Mouse (Mus musculus) CH12F3 (cell line): Measurements from ENCODE around the gene Wnk4.
"Not testable (repeated sequence)": the region's sequence is repeated elsewhere in the genome, so short reads cannot be mapped to it uniquely, and the experiment has no call there.

Experiments
- in situ Hi-C: fragments of 300-500 bp; cut with MboI; formaldehyde crosslinking; loops from 2 replicates; pipeline ENCODE4 v1.14.3; 2020; ENCODE audit warnings: low sequenced_read_pairs

Gene Wnk4

GRCm38 (mm10) chr11:101314567-101314966 lies 54.2 kb downstream of the Wnk4 start:
- in situ Hi-C loops, result no loop called here

- in situ Hi-C loops, result no loop called here
These were observed 54.8 kb downstream of the Wnk4 start for GRCm38 (mm10) chr11:101315082-101315650.

DNA sequence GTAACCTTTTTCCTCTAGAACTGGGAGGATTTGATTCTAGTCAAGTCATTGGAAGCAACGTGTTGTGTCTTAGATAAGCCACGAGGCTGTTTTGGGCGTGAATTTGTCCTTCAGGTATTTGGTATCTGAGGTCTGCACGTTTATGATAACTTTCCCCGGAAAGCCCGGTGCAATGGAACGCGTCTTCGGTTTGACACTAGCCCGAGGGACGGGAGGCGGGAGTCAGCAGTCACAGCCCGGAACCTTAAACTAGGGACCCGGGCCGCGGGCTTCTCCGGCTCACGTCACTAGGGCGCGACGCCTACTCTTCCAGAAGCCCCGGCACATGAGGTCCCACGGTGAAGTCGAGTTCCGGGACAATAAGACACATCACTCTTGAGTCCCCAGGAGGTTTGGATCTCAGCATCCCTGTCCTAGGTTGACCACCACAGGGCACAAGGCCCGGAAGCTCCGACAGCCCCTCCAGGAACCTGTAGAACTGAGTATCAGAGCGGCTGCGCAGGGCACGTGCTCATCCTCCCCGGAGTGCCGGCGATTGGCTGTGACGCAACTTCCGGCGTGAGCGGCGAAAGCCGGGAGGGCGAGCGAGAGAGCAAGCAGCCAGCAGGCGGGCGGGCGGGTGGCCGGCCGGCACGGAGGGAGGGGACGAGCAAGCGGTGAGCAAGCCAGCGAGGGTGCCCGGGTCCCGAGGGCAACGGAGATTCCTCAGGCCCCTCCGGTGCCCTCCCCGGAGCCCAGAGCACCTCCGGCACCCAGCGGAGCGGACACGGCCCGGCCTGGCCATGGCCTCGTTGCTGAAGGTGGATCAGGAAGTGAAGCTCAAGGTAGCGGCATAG lies 55.5 kb downstream of the Wnk4 start, which contains the start of gene Psme3:
Gene Psme3 (plus strand): TSS at position 549 of the 836 bp plus-strand sequence.
- in situ Hi-C loops, result no loop called here

DNA sequence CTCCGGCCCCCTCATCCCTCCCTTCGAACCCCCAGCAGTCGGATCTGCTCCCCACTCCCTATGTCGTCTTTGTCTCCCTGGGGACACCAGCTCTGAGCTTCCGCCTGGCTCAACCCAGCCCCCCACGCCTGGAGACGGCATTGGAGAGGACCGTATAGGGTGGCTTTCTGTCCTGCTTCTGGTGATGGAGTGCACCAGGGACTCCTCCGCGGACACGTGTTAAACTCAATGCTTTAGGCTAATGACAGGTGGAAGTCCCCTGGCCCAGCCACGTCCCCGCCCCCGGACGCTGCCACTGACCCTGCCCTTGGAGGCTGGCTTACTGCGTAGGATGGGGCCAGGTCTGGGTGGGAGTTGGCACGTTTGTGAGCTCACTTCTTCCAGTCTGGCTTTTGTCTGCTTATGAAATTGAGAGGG lies 56.1 kb downstream of the Wnk4 start:
- in situ Hi-C loops, result no loop called here

- in situ Hi-C loops, result no loop called here
These were observed 63.2 kb downstream of the Wnk4 start for GRCm38 (mm10) chr11:101323609-101324008.

DNA sequence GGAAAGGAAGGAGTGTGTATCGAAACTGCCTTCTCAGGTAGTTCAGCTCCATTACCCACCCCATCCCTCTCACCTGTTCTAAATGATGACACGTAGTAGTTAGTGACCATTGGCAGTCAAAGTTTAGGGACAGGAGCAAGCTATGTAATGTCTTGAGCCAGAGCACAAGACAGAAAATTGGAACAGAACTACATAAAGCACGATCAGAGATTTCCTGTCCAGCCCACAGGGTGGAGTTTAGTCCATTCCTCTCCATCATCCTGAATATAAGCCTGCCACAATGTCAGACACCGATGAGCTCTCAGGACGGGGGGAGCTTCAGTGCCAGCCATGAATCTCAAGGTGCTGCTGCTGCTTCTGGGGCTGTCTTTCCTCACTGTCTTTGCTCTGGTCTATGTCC lies 64.4 kb downstream of the Wnk4 start, which contains the start of gene Aoc2:
Gene Aoc2 (plus strand): TSS at position 301 of the 400 bp plus-strand sequence.
- in situ Hi-C loops, result no loop called here

DNA sequence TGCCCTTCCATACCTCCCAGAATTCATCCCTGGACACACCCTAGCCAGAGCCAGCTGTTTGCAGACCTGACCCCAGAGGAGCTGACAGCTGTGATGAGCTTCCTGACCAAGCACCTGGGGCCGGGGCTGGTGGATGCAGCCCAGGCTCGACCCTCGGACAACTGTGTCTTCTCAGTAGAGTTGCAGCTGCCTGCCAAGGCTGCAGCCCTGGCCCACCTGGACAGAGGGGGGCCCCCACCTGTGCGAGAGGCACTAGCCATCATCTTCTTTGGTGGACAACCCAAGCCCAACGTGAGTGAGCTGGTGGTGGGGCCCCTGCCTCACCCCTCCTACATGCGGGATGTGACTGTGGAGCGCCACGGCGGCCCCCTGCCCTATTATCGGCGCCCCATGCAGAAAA lies 64.8 kb downstream of the Wnk4 start:
- in situ Hi-C loops, result not testable (repeated sequence)

GRCm38 (mm10) chr11:101326147-101326546 lies 65.8 kb downstream of the Wnk4 start:
- in situ Hi-C loops, result no loop called here
